Mouse (Mus musculus): Measurements from ENCODE around the gene Tmem255b.

The Tmem255b gene

DNA sequence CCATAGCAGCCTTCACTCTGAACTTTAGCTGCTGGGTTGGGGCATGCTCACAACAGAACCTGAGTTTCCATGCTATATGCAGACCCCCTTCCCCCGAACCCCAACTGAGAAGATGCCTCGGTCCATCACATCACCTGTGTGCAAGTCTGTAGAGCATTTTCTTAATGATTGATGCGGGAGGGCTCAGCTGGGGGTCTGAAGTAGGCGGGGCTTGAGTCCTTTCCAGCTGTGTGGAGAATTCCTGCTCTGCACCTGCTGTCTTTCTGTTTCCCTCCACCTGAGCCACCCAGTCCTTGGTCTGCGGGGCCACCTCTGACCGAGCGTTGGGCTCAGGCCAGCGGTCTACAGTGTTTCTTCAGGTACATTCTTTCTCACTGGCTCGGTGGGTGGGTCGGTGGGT, at the start of gene Tmem255b:
Gene Tmem255b, plus strand, starts transcription at position 301 of the 400 bp plus-strand sequence.
- DNase-seq = no peak

DNA sequence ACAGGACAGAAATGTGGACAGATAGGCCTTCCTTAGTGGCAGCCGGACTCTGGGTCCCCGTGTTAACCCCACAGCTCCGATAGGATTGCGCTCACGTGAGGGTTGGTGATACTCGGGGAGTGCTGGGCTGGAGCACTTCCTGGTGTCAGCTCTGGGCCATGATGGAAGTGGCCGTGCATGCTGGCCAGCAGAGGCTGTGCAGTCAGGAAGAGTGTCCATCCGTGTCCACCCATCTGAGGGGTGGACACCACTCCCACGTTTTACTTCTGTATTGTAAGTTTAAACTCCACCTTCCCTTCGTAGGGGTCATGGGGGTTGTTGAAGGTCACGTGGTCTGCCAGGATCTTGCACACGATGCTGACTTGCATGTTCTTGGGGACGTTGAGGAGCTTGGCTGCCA, 48.6 kb upstream of the Tmem255b start:
- no peak for DNase-seq

- DNase-seq = no peak
Observed at GRCm38 (mm10) chr8:13387728-13388127, 47.3 kb upstream of the Tmem255b start.

- no peak for DNase-seq
Observed at GRCm38 (mm10) chr8:13388744-13389143, 46.2 kb upstream of the Tmem255b start.

GRCm38 (mm10) chr8:13393869-13394268, 41.1 kb upstream of the Tmem255b start:
- no peak for DNase-seq

GRCm38 (mm10) chr8:13396725-13397124, 38.3 kb upstream of the Tmem255b start, which contains the start of gene Atp4b:
Gene Atp4b, minus strand, starts transcription at chr8:13396825.
- no peak for DNase-seq

DNA sequence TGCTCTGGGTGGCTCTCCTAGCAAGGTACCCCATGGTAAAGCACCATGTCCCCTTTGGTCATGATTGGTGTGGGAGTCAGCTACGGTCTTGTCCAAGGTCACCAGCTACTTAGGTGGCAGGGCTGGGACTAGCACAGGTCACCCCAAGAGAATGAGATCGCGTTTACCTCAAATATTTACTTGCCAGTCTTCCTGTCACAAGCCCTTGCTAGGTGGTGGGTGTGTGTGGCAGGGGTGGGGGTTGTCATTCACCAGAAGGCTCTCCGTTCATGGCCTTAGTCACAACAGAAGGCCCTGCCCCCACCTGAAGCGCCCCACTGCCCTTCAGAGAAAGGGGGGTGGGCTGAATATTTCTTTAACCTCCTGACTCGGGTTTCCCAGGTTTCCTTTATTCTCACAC, 31.5 kb upstream of the Tmem255b start:
- no peak for DNase-seq

DNA sequence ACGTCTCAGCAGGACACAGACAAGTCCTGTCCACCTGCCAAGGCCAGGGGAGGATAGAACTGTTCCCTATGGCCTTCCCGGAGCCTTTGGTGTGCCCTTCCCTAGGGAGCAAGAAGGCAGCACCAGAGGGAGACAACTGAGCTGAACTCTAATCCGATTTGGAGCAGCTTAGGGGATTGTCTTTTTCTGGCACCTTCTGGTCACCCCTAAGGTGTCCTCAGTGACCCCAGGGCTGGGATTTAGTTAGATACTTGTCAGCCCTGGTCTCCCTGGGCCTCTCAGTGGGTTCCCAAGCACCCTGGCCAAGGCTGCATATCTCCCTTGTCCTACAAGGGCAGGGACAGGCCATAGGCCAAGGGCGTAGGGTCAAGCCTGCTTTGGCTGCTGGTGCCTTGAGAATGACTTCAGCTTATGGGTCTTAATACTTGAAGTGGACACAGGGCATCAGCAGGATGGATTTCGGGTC, 30.3 kb upstream of the Tmem255b start, which contains the start of gene Grk1:
Gene Grk1, plus strand, starts transcription at position 416 of the 466 bp plus-strand sequence.
- DNase-seq = no peak

- DNase-seq = no peak
Observed at GRCm38 (mm10) chr8:13406011-13406410, 29.0 kb upstream of the Tmem255b start.

DNA sequence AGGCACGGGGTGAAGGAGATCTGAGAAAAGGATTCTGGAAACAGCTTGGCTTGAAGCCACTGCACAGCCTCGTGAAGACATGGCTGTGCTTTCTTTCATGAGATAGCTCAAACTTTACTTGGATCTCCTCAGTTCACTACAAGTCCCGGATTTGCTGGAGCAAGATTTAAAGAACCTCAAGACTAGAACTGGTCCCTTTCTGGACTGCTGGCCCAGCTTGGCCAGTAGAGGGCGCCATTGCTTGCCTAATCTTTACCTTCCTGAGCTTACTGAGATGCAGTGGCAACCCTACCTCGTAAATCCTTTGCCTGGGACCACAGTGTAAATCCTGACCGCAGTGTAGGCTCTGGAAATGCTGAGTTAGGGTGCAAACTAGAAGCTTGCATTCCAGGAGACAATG, 23.4 kb upstream of the Tmem255b start:
- peak; percentile 64 to 72 for DNase-seq

GRCm38 (mm10) chr8:13412891-13413558, 22.0 kb upstream of the Tmem255b start:
- peak in 1 of 2 experiments; percentile 67 for DNase-seq

- peak in 1 of 2 experiments; percentile 5 for DNase-seq
Observed at GRCm38 (mm10) chr8:13413823-13414390, 21.1 kb upstream of the Tmem255b start.

- no peak for DNase-seq
Observed at GRCm38 (mm10) chr8:13415879-13416278, 19.1 kb upstream of the Tmem255b start.

DNA sequence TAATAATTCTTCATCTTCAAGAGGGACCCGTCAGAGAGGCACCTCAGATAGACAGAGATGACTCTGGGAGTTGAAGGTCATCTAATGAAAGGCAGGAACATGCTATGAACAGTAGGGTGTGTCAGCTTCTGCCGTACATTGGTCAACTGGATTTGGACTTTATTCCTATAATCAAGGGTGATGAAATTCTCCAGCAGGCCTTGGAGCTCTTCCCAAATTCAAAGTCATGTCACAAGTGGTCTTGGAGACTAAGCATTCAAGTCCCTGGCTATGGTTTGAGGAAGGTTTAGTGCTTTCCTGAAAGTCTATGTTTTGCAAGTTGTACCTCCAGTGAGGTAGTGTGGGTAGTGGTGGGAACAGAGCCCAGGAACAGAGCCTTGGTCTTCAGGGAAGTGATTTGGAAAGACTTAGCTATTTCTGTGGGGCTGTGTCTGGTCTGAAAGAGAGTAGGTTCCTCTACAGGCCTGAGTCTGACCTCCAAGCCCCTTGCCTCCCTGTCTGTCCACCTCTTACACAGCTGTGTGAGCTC, 15.8 kb upstream of the Tmem255b start:
- no peak for DNase-seq

GRCm38 (mm10) chr8:13420970-13421369, 14.0 kb upstream of the Tmem255b start:
- no peak for DNase-seq

DNA sequence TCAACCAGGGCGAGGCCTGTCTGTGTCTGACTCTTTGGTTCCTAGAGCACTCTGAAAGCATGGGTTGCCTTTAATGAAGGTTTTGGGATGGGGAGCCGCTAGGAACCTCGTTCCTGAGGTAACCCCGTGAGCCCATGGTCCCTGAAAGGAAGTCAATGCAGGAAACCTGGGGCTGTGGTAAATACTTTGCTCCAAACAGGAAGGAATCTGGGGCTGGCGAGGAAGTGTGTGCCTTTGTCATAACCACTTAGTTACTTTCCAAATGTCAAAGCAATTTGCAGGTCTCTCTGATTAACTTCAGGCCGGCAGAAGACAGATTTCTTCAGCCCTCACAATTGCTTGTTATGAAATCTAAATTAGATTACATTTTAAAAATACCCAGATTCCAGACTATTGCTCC, 7.6 kb upstream of the Tmem255b start:
- peak in 1 of 2 experiments; percentile 34 for DNase-seq

- no peak for DNase-seq
Observed at GRCm38 (mm10) chr8:13428156-13428555, 6.8 kb upstream of the Tmem255b start.

DNA sequence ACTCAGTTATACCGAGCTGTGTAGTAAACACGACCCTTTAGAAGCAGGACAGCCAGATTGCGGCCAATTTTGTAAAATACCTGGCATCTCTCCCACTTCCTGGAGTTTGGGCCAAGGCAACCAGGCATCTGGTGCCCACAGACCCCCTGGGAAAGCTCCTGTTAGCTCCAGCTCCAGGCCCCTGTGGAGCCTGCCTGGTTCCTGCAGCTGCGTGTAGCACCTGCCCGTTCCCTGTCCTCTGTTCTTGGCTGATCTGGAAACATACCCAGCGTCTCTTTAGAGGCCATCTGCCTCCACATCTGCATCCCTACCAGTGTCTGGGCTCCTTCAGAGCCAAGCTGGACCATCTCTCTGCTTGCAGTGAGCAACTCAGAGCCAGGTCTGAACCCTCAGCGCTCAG, 4.6 kb upstream of the Tmem255b start:
- no peak for DNase-seq

GRCm38 (mm10) chr8:13430866-13431265, 4.1 kb upstream of the Tmem255b start:
- peak in 1 of 2 experiments; percentile 11 for DNase-seq

GRCm38 (mm10) chr8:13433130-13433529, 1.9 kb upstream of the Tmem255b start:
- no peak for DNase-seq

DNA sequence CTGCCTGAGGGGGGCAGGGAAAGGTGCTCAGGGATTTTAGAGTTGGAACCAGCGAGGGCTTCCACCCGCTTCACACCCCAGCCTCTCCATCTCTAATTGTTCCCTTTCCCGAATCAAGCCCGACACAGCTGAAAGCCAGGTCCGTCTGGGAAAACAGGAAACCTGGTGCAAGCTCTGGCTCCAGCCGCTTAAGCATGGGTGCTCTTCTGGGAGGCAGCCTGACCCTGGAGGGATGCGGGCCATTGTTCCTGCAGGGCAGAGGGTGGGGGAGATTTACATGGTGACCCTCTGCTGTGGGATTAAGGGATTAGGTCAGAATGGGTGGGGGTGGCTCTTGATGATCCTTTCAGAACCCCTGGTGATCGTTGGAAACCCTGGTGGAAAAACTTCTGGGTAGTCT, 1.1 kb downstream of the Tmem255b start:
- DNase-seq = no peak

- DNase-seq = no peak
Observed at GRCm38 (mm10) chr8:13437531-13437930, 2.5 kb downstream of the Tmem255b start.

DNA sequence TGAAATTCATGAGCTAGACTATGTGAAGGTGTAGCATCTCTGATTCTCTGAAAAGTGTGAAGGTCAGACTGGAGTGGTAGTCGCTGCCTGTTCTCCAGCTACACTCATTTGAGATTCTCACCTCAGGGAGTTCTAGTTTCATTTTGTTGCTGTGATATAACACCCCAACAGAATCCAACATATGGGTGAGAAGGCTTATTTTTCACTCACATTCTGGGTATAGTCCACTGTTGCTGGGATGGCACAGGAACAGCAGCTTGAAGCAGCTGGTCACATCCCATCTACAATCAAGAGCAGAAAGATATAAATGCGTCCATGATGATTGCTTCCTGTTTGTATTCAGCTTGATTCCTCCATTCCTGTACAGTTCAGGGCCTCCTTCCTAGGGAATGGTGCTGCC, 7.2 kb downstream of the Tmem255b start:
- no peak for DNase-seq

GRCm38 (mm10) chr8:13446456-13446855, 11.5 kb downstream of the Tmem255b start:
- DNase-seq = no peak
